Mouse (Mus musculus) stomach, embryonic 16.5 days (tissue): ENCODE data around the gene Wipf1. TPM values are rescaled to one million over a fixed set of nuclear protein-coding genes. Genes with fewer than 3 reads are reported as not detected.

Experiments
- ATAC-seq: fragments of 200-750 bp; cut with Nextera tagmentation; 2 replicates; pipeline ENCODE4 v1.8.0; 2017; ENCODE audit warnings: moderate number of reproducible peaks, moderate TSS enrichment; ENCODE audit not compliant: insufficient read depth, low FRiP score
- H3K27ac ChIP-seq: fragments of 300-500 bp; sonication (generic); 2 replicates; pipeline ENCODE4 v1.5.1; 2014; ENCODE audit warnings: low read length
- H3K27me3 ChIP-seq: fragments of 300-500 bp; sonication (generic); 2 replicates; pipeline ENCODE4 v1.6.1; 2014; ENCODE audit warnings: low read length, control low read depth, mixed read lengths; ENCODE audit not compliant: control insufficient read depth, insufficient read depth
- H3K36me3 ChIP-seq: fragments of 300-500 bp; sonication (generic); 2 replicates; pipeline ENCODE4 v1.6.1; 2014; ENCODE audit warnings: low read length; ENCODE audit not compliant: control insufficient read depth, insufficient read depth
- H3K4me1 ChIP-seq: fragments of 300-500 bp; sonication (generic); 2 replicates; pipeline ENCODE4 v1.6.1; 2014; ENCODE audit warnings: low read length, control low read depth, mixed read lengths; ENCODE audit not compliant: control insufficient read depth, insufficient read depth
- H3K4me2 ChIP-seq: fragments of 300-500 bp; sonication (generic); 2 replicates; pipeline ENCODE4 v1.6.1; 2014; ENCODE audit warnings: low read depth, low read length, mixed read lengths
- H3K4me3 ChIP-seq: fragments of 300-500 bp; sonication (generic); replicated peaks from 2 replicates; pipeline ENCODE4 v1.5.1; 2014; ENCODE audit warnings: mild to moderate bottlenecking, low read length
- H3K9ac ChIP-seq: fragments of 300-500 bp; sonication (generic); 2 replicates; pipeline ENCODE4 v1.6.1; 2014; ENCODE audit warnings: low read length
- H3K9me3 ChIP-seq: fragments of 300-500 bp; sonication (generic); replicated peaks from 2 replicates; pipeline ENCODE4 v1.6.1; 2016; ENCODE audit warnings: low read length, control low read depth; ENCODE audit not compliant: control insufficient read depth
- WGBS: fragments of 180-500 bp; shearing (Covaris S2); extraction: QIAGEN DNeasy Blood & Tissue Kit; methylation state at CpG from one replicate; pipeline ENCODE4 v1.1.7; 2014; 5-methylcytosine and 5-hydroxymethylcytosine counted together
- polyA plus RNA-seq: library from polyadenylated mRNA; unstranded; fragments of >200 nt; fragmentation: Nextera tagmentation; extraction: Ambion mirVana; gene quantifications from 2 replicates; pipeline ENCODE4 v1.2.1, GENCODE M21; 2015

Gene Wipf1
- polyA plus RNA-seq, 1 experiment from 2014 or later: 7.0 TPM

GRCm38 (mm10) chr2:73460168-73460567 is 69.4 kb downstream of the Wipf1 start:
- H3K9ac ChIP-seq: no peak overlapping the region
- no peaks in the 10 kb centered on the region for H3K9me3 ChIP-seq
- ATAC-seq: no peak
- peaks cover 5% of the 10 kb centered on the region; the same call in 1 of the 2 replicates for H3K4me1 ChIP-seq
- no peaks in the 10 kb centered on the region for H3K36me3 ChIP-seq
- no peak overlapping the region for H3K4me2 ChIP-seq
- no peaks in the 10 kb centered on the region for H3K27me3 ChIP-seq
- no peak overlapping the region for H3K4me3 ChIP-seq
- H3K27ac ChIP-seq: no peak overlapping the region
- 52% methylated on average over 3 of the region's 3 CpGs for WGBS

GRCm38 (mm10) chr2:73459607-73460153 is 69.9 kb downstream of the Wipf1 start:
- WGBS: 69% methylated on average over 4 of the region's 4 CpGs
- H3K4me1 ChIP-seq: peaks cover 5% of the 10 kb centered on the region; the same call in 1 of the 2 replicates
- no peak overlapping the region for H3K4me2 ChIP-seq
- no peak overlapping the region for H3K4me3 ChIP-seq
- no peak for ATAC-seq
- no peaks in the 10 kb centered on the region for H3K27me3 ChIP-seq
- no peak overlapping the region for H3K27ac ChIP-seq
- H3K9me3 ChIP-seq: no peaks in the 10 kb centered on the region
- H3K36me3 ChIP-seq: no peaks in the 10 kb centered on the region
- no peak overlapping the region for H3K9ac ChIP-seq

- no peak overlapping the region for H3K27ac ChIP-seq
- no peaks in the 10 kb centered on the region for H3K9me3 ChIP-seq
- WGBS: 83% methylated on average over 6 of the region's 6 CpGs
Measured at GRCm38 (mm10) chr2:73456886-73457285, 72.6 kb downstream of the Wipf1 start.

GRCm38 (mm10) chr2:73456154-73456553 is 73.4 kb downstream of the Wipf1 start:
- H3K9me3 ChIP-seq: no peaks in the 10 kb centered on the region
- no peak overlapping the region for H3K9ac ChIP-seq
- ATAC-seq: no peak
- H3K27ac ChIP-seq: no peak overlapping the region
- no peaks in the 10 kb centered on the region for H3K4me1 ChIP-seq
- H3K4me3 ChIP-seq: no peak overlapping the region
- 91% methylated on average over 3 of the region's 3 CpGs for WGBS
- H3K27me3 ChIP-seq: no peaks in the 10 kb centered on the region
- no peak overlapping the region for H3K4me2 ChIP-seq
- no peaks in the 10 kb centered on the region for H3K36me3 ChIP-seq

More at GRCm38 (mm10) chr2:73456886-73457285, 72.6 kb downstream of the Wipf1 start:
- no peaks in the 10 kb centered on the region for H3K27me3 ChIP-seq
- no peak overlapping the region for H3K9ac ChIP-seq
- ATAC-seq: no peak
- no peak overlapping the region for H3K4me3 ChIP-seq
- H3K4me1 ChIP-seq: no peaks in the 10 kb centered on the region
- H3K36me3 ChIP-seq: no peaks in the 10 kb centered on the region
- H3K4me2 ChIP-seq: no peak overlapping the region

- H3K9ac ChIP-seq: no peak overlapping the region
- no peaks in the 10 kb centered on the region for H3K36me3 ChIP-seq
- H3K4me2 ChIP-seq: no peak overlapping the region
- ATAC-seq: no peak
- no peaks in the 10 kb centered on the region for H3K9me3 ChIP-seq
- WGBS: 80% methylated on average over 4 of the region's 4 CpGs
- no peaks in the 10 kb centered on the region for H3K27me3 ChIP-seq
- H3K27ac ChIP-seq: no peak overlapping the region
- H3K4me1 ChIP-seq: peaks cover 3% of the 10 kb centered on the region; the same call in 1 of the 2 replicates
- H3K4me3 ChIP-seq: no peak overlapping the region
Measured at GRCm38 (mm10) chr2:73455541-73455940, 74.0 kb downstream of the Wipf1 start.

- no peak for ATAC-seq
- Histone ChIP-seq H3K4me2 (no peak overlapping the region), H3K4me3 (no peak overlapping the region), H3K9me3 (no peaks in the 10 kb centered on the region), H3K27ac (no peak overlapping the region), H3K36me3 (no peaks in the 10 kb centered on the region), H3K27me3 (no peaks in the 10 kb centered on the region), H3K9ac (no peak overlapping the region), H3K4me1 (peaks cover 9% of the 10 kb centered on the region; the same call in 1 of the 2 replicates)
- 86% methylated on average over 13 of the region's 13 CpGs for WGBS
Measured at GRCm38 (mm10) chr2:73454682-73455081, 74.9 kb downstream of the Wipf1 start.

- no peak for ATAC-seq
- Histone ChIP-seq H3K9ac (no peak overlapping the region), H3K36me3 (no peaks in the 10 kb centered on the region), H3K27ac (no peak overlapping the region), H3K27me3 (no peaks in the 10 kb centered on the region), H3K4me3 (no peak overlapping the region), H3K4me1 (peaks cover 9% of the 10 kb centered on the region; the same call in 1 of the 2 replicates), H3K4me2 (no peak overlapping the region), H3K9me3 (no peaks in the 10 kb centered on the region)
- WGBS: 81% methylated on average over 4 of the region's 4 CpGs
Measured at GRCm38 (mm10) chr2:73454186-73454585, 75.3 kb downstream of the Wipf1 start.

- no peaks in the 10 kb centered on the region for H3K36me3 ChIP-seq
- WGBS: 58% methylated on average over 4 of the region's 4 CpGs
- no peaks in the 10 kb centered on the region for H3K9me3 ChIP-seq
Measured at GRCm38 (mm10) chr2:73453717-73454116, 75.8 kb downstream of the Wipf1 start.

GRCm38 (mm10) chr2:73453085-73453484 is 76.4 kb downstream of the Wipf1 start:
- 62% methylated on average over 5 of the region's 5 CpGs for WGBS
- Histone ChIP-seq H3K4me1 (peaks cover 9% of the 10 kb centered on the region; the same call in 1 of the 2 replicates), H3K4me2 (no peak overlapping the region), H3K36me3 (no peaks in the 10 kb centered on the region), H3K27me3 (no peaks in the 10 kb centered on the region), H3K9ac (no peak overlapping the region), H3K4me3 (no peak overlapping the region), H3K27ac (no peak overlapping the region), H3K9me3 (no peaks in the 10 kb centered on the region)
- no peak for ATAC-seq

More at GRCm38 (mm10) chr2:73453717-73454116, 75.8 kb downstream of the Wipf1 start:
- Histone ChIP-seq H3K27me3 (no peaks in the 10 kb centered on the region), H3K27ac (no peak overlapping the region), H3K4me2 (no peak overlapping the region), H3K9ac (no peak overlapping the region), H3K4me1 (peaks cover 9% of the 10 kb centered on the region; the same call in 1 of the 2 replicates), H3K4me3 (no peak overlapping the region)
- no peak for ATAC-seq
